Mouse (Mus musculus): Measurements from ENCODE around the gene Ubox5. TPM values are rescaled to one million over a fixed set of nuclear protein-coding genes. Genes with fewer than 3 reads are reported as not detected.

The Ubox5 gene
- total and polyA plus RNA-seq, 3 experiments, result 5.5 to 10.6 (median 7.0) TPM

- no peak overlapping the region for H3K4me3 ChIP-seq (replicated peaks in 1 of 3; ENCODE audit: low read depth in 2 of 3, low read length in 2 of 3, poor library complexity in 1 of 3)
- in situ Hi-C loops (cut with MboI; ENCODE audit: low pct_ligation_motif_present, low pct_unique_long_range_greater_than_20kb, low sequenced_read_pairs) (loop anchor here (10.0 kb wide), 1 partner anchor 166 kb away; no protein-coding TSS in a partner anchor), dilution Hi-C loops (cut with MboI; ENCODE audit: extremely low pct_ligation_motif_present, extremely low pct_unique_long_range_greater_than_20kb, low sequenced_read_pairs) (no loop called here)
- no peaks in the 10 kb centered on the region for H3K27me3 ChIP-seq (replicated peaks)
- no peaks in the 10 kb centered on the region for H3K4me1 ChIP-seq (ENCODE audit: control insufficient read depth in 1 of 2, insufficient read depth in 2 of 2)
- no peak for DNase-seq (ENCODE audit: extremely low read depth)
- no peaks in the 10 kb centered on the region for H3K79me2 ChIP-seq (replicated peaks; ENCODE audit: control insufficient read depth, extremely low read depth, insufficient read depth, poor library complexity, severe bottlenecking)
- H3K9me3 ChIP-seq (replicated peaks; ENCODE audit: low read length), result no peaks in the 10 kb centered on the region
- no peak overlapping the region for H3K27ac ChIP-seq (ENCODE audit: insufficient read depth, low read depth)
- H3K36me3 ChIP-seq (replicated peaks in 1 of 2; ENCODE audit: control insufficient read depth in 1 of 2, insufficient read depth in 1 of 2, low read length in 1 of 2), result peaks cover 63 to 84% of the 10 kb centered on the region in 2 experiments
- no peak overlapping the region for H3K9ac ChIP-seq (ENCODE audit: insufficient read depth, low read depth)
- H3K4me2 ChIP-seq (ENCODE audit: insufficient read depth, low read depth, poor library complexity, severe bottlenecking), result no peak overlapping the region
- TF ChIP-seq PAX5 (IDR thresholded peaks at IDR 0.05; ENCODE audit: low read length) (no peak), JUN (IDR thresholded peaks at IDR 0.05; ENCODE audit: insufficient read depth, low read depth, low read length) (no peak), CTCF (conservative IDR thresholded peaks at IDR 0.05 in 1 of 2, IDR thresholded peaks at IDR 0.05 in 1 of 2; ENCODE audit: low read depth in 2 of 2, low read length in 2 of 2) (no peak), EP300 (IDR thresholded peaks at IDR 0.05; ENCODE audit: low read length) (no peak), SMC3 (IDR thresholded peaks at IDR 0.05; ENCODE audit: low read depth, low read length) (no peak)
Measured at GRCm38 (mm10) chr2:130598399-130598798, 31.4 kb downstream of the Ubox5 start.

- peaks cover 62 to 84% of the 10 kb centered on the region in 2 experiments for H3K36me3 ChIP-seq (replicated peaks in 1 of 2; ENCODE audit: control insufficient read depth in 1 of 2, insufficient read depth in 1 of 2, low read length in 1 of 2)
- no peaks in the 10 kb centered on the region for H3K4me1 ChIP-seq (ENCODE audit: control insufficient read depth in 1 of 2, insufficient read depth in 2 of 2)
- no peak for TF ChIP-seq HCFC1 (IDR thresholded peaks at IDR 0.05; ENCODE audit: low read depth, low read length)
- no peak for TF ChIP-seq SIN3A (IDR thresholded peaks at IDR 0.05; ENCODE audit: low read length)
- no peak for TF ChIP-seq IRF4 (IDR thresholded peaks at IDR 0.05; ENCODE audit: low read depth, low read length)
- TF ChIP-seq MEF2A (IDR thresholded peaks at IDR 0.05; ENCODE audit: borderline replicate concordance, low read depth, low read length), result no peak
- no peak for TF ChIP-seq BHLHE40 (IDR thresholded peaks at IDR 0.05; ENCODE audit: low read depth, low read length)
- TF ChIP-seq CHD1 (IDR thresholded peaks at IDR 0.05; ENCODE audit: low read depth, low read length), result no peak
- no peak for TF ChIP-seq NRF1 (IDR thresholded peaks at IDR 0.05; ENCODE audit: low read depth, low read length)
- no peak for TF ChIP-seq EP300 (IDR thresholded peaks at IDR 0.05; ENCODE audit: low read length)
- TF ChIP-seq MYC (IDR thresholded peaks at IDR 0.05; ENCODE audit: low read depth, low read length), result no peak
- TF ChIP-seq ZKSCAN1 (IDR thresholded peaks at IDR 0.05; ENCODE audit: borderline replicate concordance, low read depth, low read length), result no peak
- TF ChIP-seq CTCF (conservative IDR thresholded peaks at IDR 0.05 in 1 of 2, IDR thresholded peaks at IDR 0.05 in 1 of 2; ENCODE audit: low read depth in 2 of 2, low read length in 2 of 2), result peak; percentile 35 to 67; a peak in 3 of 4 replicates
- TF ChIP-seq KAT2A (IDR thresholded peaks at IDR 0.05; ENCODE audit: insufficient replicate concordance, low read length), result no peak
- no peak for TF ChIP-seq GABPA (IDR thresholded peaks at IDR 0.05; ENCODE audit: insufficient replicate concordance, low read depth, low read length)
- TF ChIP-seq ETS1 (conservative IDR thresholded peaks at IDR 0.05; ENCODE audit: low read depth, low read length), result no peak
- TF ChIP-seq UBTF (IDR thresholded peaks at IDR 0.05; ENCODE audit: low read depth, low read length), result no peak
- no peak for TF ChIP-seq PAX5 (IDR thresholded peaks at IDR 0.05; ENCODE audit: low read length)
- no peak for TF ChIP-seq USF2 (conservative IDR thresholded peaks at IDR 0.05; ENCODE audit: low read depth, low read length)
- TF ChIP-seq CHD2 (IDR thresholded peaks at IDR 0.05; ENCODE audit: low read length), result no peak
- TF ChIP-seq RCOR1 (conservative IDR thresholded peaks at IDR 0.05; ENCODE audit: low read depth, low read length), result no peak
- no peak for TF ChIP-seq MAZ (IDR thresholded peaks at IDR 0.05; ENCODE audit: low read depth, low read length)
- TF ChIP-seq MAFK (IDR thresholded peaks at IDR 0.05; ENCODE audit: insufficient replicate concordance, low read length), result no peak
- no peak for TF ChIP-seq MAX (IDR thresholded peaks at IDR 0.05; ENCODE audit: low read length)
- no peak for TF ChIP-seq MXI1 (IDR thresholded peaks at IDR 0.05; ENCODE audit: low read depth, low read length)
- no peak for TF ChIP-seq ZC3H11A (IDR thresholded peaks at IDR 0.05; ENCODE audit: low read depth, low read length)
- no peak for TF ChIP-seq POLR2AphosphoS2 (IDR thresholded peaks at IDR 0.05; ENCODE audit: low read depth, low read length)
- TF ChIP-seq RAD21 (IDR thresholded peaks at IDR 0.05; ENCODE audit: low read depth, low read length), result peak; percentile 44
- TF ChIP-seq USF1 (IDR thresholded peaks at IDR 0.05; ENCODE audit: low read depth, low read length), result no peak
- no peak for TF ChIP-seq JUN (IDR thresholded peaks at IDR 0.05; ENCODE audit: insufficient read depth, low read depth, low read length)
- TF ChIP-seq TBP (conservative IDR thresholded peaks at IDR 0.05; ENCODE audit: low read depth, low read length), result no peak
- peak; percentile 27; the same call in 1 of the 2 replicates for TF ChIP-seq ZNF384 (IDR thresholded peaks at IDR 0.05; ENCODE audit: low read depth, low read length)
- TF ChIP-seq SMC3 (IDR thresholded peaks at IDR 0.05; ENCODE audit: low read depth, low read length), result peak; percentile 52
- no peak for TF ChIP-seq JUND (conservative IDR thresholded peaks at IDR 0.05; ENCODE audit: low read depth, low read length)
- no peak for TF ChIP-seq POLR2A (IDR thresholded peaks at IDR 0.05; ENCODE audit: low read depth, low read length)
- H3K27me3 ChIP-seq (replicated peaks), result no peaks in the 10 kb centered on the region
- H3K27ac ChIP-seq (ENCODE audit: insufficient read depth, low read depth), result no peak overlapping the region
- no peak overlapping the region for H3K4me3 ChIP-seq (replicated peaks in 1 of 3; ENCODE audit: low read depth in 2 of 3, low read length in 2 of 3, poor library complexity in 1 of 3)
- dilution Hi-C loops (cut with MboI; ENCODE audit: extremely low pct_ligation_motif_present, extremely low pct_unique_long_range_greater_than_20kb, low sequenced_read_pairs), result no loop called here
- no peaks in the 10 kb centered on the region for H3K9me3 ChIP-seq (replicated peaks; ENCODE audit: low read length)
- no peaks in the 10 kb centered on the region for H3K79me2 ChIP-seq (replicated peaks; ENCODE audit: control insufficient read depth, extremely low read depth, insufficient read depth, poor library complexity, severe bottlenecking)
- in situ Hi-C loops (cut with MboI; ENCODE audit: low pct_ligation_motif_present, low pct_unique_long_range_greater_than_20kb, low sequenced_read_pairs), result loop anchor here (10.0 kb wide), 1 partner anchor 167 kb away; no protein-coding TSS in a partner anchor
- no peak overlapping the region for H3K4me2 ChIP-seq (ENCODE audit: insufficient read depth, low read depth, poor library complexity, severe bottlenecking)
- peak; percentile 34 for DNase-seq (ENCODE audit: extremely low read depth)
- no peak overlapping the region for H3K9ac ChIP-seq (ENCODE audit: insufficient read depth, low read depth)
Measured at GRCm38 (mm10) chr2:130597601-130598010, 32.2 kb downstream of the Ubox5 start.
